Mouse (Mus musculus) liver, embryonic 14.5 days (tissue): ENCODE measurements around the gene Tcea3.

Experiments
- CTCF ChIP-seq: IDR thresholded peaks from 2 replicates; pipeline ENCODE4 v1.5.1; 2016; ENCODE audit warnings: antibody characterized with exemption, low read depth, control low read depth
- EP300 ChIP-seq: IDR thresholded peaks from 2 replicates; pipeline ENCODE4 v1.6.1; 2016; ENCODE audit warnings: antibody characterized with exemption, low read depth

GRCm38 (mm10) chr4:136295941-136296340 lies 48.4 kb downstream of the Tcea3 start:
- TF ChIP-seq CTCF (no peak), EP300 (no peak)
